Mouse (Mus musculus): Measurements from ENCODE around the gene Fitm2. TPM values are rescaled to one million over a fixed set of nuclear protein-coding genes. Genes with fewer than 3 reads are reported as not detected.

The Fitm2 gene
- 100 to 1,000 TPM; 108 to 114 TPM for total RNA-seq (2021)
- long read RNA-seq, experiment 1, transcript Fitm2-201 (2 exons, 3,967 nt) = major isoform, 105 of 143 reads
- long read RNA-seq, experiment 1, partial matches to known transcripts = 0 of 143 reads
- long read RNA-seq, experiment 1, other reads (novel, unspliced or antisense) = 38 of 143 reads
- long read RNA-seq, experiment 2, transcript Fitm2-201 (2 exons, 3,967 nt) = major isoform, 127 of 210 reads
- long read RNA-seq, experiment 2, partial matches to known transcripts = 75 of 210 reads
- long read RNA-seq, experiment 2, other reads (novel, unspliced or antisense) = 8 of 210 reads

DNA sequence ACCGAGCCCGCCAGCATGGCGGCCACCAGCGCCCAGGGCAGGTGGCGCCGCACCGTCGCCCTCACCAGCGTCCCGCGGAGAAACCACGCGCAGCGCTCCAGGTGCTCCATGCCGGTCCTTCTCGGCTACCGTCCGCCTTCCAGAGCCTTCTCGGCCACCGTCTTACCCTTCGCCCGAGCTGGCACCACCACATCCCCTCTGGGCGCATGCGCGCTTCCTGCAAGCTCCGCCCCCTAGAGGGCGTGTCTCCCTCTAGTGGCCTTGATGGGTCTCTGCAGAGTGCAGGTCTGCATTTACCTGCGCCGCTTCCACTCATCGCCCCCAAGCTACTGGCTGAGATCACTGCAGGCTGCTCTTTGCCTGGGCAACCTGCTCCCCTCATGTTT is at the start of gene Fitm2:
TSS of gene Fitm2 (minus strand) at position 164 of the 386 bp plus-strand sequence.
- DNase-seq (ENCODE audit: low spot score in 2 of 2) = peak; percentile 95 to 96

DNA sequence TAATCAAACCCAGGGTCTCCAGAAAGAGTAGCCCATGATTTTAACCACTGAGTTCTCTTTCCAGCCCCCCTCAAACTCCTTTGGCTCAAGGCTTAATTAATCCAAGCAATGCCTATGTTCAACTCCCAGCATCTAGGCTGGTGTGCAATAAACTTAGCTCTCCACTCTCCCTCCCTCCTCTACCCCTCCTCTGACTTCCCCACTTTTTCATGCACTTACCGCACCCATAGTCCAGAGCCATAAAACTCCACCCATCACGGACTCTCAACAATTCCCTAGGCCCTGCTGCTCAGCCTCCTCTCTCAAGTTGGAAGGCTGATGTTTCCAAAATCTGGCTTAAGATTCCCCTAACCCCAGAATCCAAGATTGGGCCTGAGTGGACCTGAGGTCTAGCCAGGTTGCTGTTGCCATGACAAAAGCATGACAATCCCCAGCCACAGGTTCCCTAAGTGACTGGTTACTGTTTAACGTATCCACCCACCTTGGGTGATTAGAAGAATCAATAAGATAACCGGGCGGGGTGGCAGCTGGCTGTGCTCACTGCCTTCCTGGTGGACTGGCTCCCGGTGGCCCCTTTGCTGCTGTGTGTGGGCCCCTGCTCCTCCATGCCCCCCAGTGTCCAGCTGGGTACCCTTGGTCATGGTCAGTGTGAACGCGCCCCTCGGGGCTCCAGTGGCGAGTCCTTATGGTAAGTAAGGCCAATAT is 34.0 kb upstream of the Fitm2 start, which contains the start of gene Hnf4a:
TSS of gene Hnf4a (plus strand) at position 509 of the 705 bp plus-strand sequence.
- DNase-seq (ENCODE audit: low spot score in 2 of 2) = no peak

- no peak for DNase-seq (ENCODE audit: low spot score in 2 of 2)
Measured at GRCm38 (mm10) chr2:163503191-163503590, 30.8 kb upstream of the Fitm2 start.

GRCm38 (mm10) chr2:163502219-163502618 is 29.8 kb upstream of the Fitm2 start:
- no peak for DNase-seq (ENCODE audit: low spot score in 2 of 2)

DNA sequence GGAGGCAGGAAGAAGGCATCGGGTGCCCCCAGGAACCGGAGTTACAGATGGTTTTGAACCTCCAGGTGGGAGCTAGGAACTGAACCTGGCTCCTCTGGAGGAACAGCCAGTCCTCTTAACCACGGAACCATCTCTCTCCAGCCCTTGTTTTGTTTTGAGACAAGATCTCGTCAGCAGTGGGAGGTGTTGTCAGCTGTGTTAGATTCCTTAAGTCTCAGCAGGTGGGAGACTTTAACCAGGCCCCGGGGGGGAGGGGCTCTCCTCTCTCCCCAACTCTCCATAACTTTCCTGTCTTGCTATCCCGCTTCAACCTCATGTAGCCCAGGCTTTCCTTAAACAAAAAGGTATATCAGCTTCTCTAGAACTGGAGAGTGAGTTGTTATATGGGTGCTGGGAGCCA is 22.0 kb upstream of the Fitm2 start:
- DNase-seq (ENCODE audit: low spot score in 2 of 2) = no peak

DNA sequence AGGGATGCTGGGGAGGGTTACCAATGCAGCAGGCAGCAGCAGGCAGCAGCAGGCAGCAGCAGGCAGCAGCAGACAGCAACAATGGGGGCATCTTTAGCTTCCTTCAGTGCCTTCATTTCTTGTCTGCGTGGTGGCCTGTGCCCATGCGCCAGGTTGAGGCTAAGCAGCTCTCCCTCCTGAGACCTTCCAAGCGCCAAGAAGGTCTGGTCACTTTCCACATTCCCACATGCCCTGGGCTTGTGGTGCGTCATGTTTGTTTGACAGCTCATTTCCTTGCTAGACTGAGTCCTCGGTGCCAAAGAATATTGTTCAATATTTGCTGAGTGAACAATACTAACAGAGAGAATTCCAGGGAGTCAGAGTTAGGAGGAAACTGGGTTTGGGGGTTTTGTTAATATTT is 21.5 kb upstream of the Fitm2 start:
- no peak for DNase-seq (ENCODE audit: low spot score in 2 of 2)

DNA sequence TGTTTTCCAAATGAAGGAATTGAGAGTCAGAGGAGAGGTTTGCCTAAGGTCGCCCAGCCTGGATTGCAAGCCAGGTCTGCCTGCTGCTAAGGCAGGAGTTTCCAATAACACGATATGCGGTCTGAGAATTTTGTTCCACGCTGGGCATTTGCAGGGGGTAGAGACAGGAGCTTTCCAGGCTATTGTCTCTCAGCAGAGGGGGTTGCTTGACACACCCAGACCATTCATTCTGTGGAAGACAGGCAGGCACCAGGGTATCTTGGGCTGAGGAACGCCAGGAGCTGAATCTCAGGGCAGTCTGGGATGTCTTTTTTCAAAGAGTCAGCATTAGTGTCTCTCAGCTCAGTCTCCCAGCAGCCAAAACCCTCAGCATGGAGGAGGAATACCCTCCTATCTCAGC is 20.6 kb upstream of the Fitm2 start:
- DNase-seq (ENCODE audit: low spot score in 2 of 2) = no peak

- DNase-seq (ENCODE audit: low spot score in 2 of 2) = no peak
Measured at GRCm38 (mm10) chr2:163492018-163492417, 19.6 kb upstream of the Fitm2 start, which contains the start of gene R3hdml. Gene R3hdml (plus strand): TSS chr2:163492318.

- no peak for DNase-seq (ENCODE audit: low spot score in 2 of 2)
Measured at GRCm38 (mm10) chr2:163491351-163491750, 18.9 kb upstream of the Fitm2 start.

- DNase-seq (ENCODE audit: low spot score in 2 of 2) = no peak
Measured at GRCm38 (mm10) chr2:163490656-163491055, 18.2 kb upstream of the Fitm2 start.

GRCm38 (mm10) chr2:163489725-163490291 is 17.4 kb upstream of the Fitm2 start:
- no peak for DNase-seq (ENCODE audit: low spot score in 2 of 2)

- no peak for DNase-seq (ENCODE audit: low spot score in 2 of 2)
Measured at GRCm38 (mm10) chr2:163487360-163487759, 14.9 kb upstream of the Fitm2 start.

DNA sequence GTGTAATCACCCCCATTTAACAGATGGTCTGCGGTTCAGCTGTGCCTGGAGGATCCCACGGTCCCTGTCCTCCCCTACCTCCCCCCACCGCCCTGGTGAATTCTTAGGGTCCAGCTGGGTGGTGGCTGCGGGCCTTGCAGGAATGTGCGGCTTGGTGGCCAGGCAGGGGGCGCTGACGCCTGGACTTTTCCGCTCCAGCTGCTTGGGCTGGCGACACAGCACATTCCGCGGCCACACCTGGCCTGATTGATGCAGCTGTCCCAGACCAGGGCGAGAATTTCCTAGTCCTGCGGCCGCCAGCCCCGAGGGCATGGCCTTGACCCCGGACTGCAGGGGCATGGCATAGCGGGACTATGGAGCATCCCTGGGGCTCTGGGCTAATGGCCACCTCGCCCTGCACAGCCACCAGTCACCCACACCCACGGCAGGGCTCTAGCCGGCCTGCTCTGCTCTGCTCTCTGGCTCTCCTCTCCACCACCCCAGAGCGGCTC is 9.2 kb upstream of the Fitm2 start:
- no peak for DNase-seq (ENCODE audit: low spot score in 2 of 2)

- no peak for DNase-seq (ENCODE audit: low spot score in 2 of 2)
Measured at GRCm38 (mm10) chr2:163480191-163480825, 7.9 kb upstream of the Fitm2 start.

DNA sequence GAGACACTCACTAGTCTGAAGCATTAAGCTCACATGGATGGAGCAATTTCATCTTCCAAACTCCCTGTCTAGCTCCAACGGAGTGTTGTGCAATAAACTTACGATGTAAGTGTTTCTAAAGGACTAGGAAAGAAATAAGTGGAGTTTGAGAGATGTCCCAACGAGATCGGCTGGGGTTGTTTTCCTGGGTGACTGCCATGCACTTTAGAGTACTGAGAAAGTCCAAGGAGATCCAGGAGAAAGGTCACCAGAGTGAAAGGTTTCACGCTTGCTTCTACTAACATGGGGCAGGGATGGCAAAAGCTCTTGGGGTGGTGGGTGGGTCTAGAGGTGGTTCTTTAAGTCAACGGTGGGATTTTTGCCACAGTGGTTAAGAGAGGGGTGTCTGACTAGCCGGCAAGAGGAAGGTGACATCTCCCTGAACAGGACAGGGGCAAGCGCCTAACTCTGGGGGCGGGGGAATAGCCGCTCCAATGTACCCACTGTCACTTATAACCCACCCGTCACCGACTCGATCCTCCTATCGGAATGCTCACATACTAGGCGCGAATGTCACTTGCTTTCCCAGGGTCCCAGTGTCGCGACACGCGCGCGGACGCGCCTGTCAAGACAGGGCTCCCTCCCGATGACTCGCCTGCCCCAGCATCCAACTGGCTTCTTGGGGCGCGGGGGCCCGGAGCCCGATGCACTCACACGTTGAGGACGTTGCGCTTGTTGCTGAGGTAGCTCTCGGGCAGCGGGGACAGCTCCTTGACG is 541 bp downstream of the Fitm2 start:
- peak in 1 of 2 experiments; percentile 29 for DNase-seq (ENCODE audit: low spot score in 2 of 2)

DNA sequence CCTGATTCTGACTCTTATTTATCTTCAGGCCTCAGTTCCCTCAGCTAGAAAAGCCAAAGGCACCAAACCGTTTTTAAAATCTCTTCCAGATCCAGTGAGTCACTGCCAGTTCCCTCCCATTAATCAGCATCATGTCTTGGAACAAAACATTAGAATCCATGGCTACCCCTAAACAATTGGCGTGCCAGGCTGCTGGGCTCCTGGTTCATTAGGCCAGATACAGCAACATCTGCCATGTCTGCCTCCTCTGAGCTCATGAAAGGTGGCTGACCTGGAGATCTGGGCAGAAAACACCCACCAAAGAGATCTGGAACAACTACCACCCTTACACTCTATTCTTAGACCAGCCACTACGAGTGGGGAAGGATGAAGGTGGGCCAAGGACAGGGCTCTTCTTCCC is 1.3 kb downstream of the Fitm2 start:
- peak in 1 of 2 experiments; percentile 38 for DNase-seq (ENCODE audit: low spot score in 2 of 2)

- no peak for DNase-seq (ENCODE audit: low spot score in 2 of 2)
Measured at GRCm38 (mm10) chr2:163469711-163470110, 2.7 kb downstream of the Fitm2 start.

DNA sequence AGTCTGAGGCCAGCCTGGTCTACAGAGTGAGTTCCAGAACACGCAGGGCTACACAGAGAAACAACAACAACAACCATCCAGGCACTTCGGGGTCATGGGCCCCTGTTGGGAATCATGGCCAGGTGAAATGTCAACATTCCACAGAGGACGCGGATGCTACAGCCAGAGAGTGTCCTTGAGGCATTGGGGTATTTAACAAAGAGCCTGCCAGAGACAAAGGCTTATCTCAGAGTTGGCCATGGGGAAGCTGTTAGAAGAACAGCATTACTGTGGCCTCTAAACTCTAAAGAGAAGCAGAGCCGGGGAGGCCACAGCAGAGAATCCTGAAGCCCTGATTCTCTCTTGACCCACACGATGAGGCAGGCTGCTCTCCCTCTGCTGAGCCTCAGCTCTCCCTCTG is 3.6 kb downstream of the Fitm2 start:
- no peak for DNase-seq (ENCODE audit: low spot score in 2 of 2)

DNA sequence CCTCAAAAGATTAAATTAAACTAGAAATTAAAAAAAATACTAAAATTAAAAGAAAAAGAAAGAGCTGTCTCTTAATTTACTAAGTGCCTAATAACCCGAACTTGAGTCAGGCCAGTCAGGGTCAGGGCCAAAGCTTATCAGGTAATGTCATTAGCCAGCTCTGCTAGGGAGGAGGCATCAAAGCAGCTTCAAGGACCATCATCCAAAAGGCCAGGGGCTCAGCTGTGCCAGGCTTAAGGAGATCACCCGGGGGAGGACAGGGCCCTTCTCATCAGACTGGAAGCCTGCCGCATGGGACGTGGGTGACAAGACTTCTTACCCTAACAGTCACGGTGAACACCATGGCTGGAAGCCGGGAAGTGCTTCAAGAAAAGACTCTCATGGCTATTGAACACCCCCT is 4.8 kb downstream of the Fitm2 start:
- DNase-seq (ENCODE audit: low spot score in 2 of 2) = peak in 1 of 2 experiments; percentile 50

GRCm38 (mm10) chr2:163466771-163467170 is 5.7 kb downstream of the Fitm2 start:
- no peak for DNase-seq (ENCODE audit: low spot score in 2 of 2)

DNA sequence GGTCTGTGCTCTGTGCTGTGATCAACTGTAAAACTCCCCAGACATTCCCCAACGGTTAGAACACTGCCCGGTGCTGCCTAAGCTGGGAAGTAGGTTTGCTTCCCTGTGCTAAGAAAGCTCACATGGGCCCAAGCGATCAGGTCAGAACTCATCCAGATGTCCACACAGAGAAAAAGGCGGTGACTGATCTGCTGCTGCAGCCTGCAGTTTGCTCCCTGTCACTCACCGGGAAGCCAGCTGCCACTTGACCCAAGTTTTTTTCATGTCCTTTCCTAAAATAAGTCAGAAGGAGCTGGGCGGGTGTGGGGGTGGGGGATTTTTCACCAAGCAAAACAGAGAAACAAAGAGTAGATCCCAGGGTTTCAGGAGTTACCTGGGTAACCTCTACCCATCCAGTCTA is 7.9 kb downstream of the Fitm2 start:
- DNase-seq (ENCODE audit: low spot score in 2 of 2) = no peak
